Mouse (Mus musculus): Measurements from ENCODE around the gene Ndufv2.
A peak's percentile ranks its signal among the peaks of the same experiment; 100 is the strongest.
"Not testable (repeated sequence)": the region's sequence is repeated elsewhere in the genome, so short reads cannot be mapped to it uniquely, and the experiment has no call there.

Gene Ndufv2

GRCm38 (mm10) chr17:66085038-66085437 is 16.3 kb downstream of the Ndufv2 start:
- DNase-seq (ENCODE audit: low spot score): no peak

GRCm38 (mm10) chr17:66084486-66084885 is 16.9 kb downstream of the Ndufv2 start:
- DNase-seq (ENCODE audit: low spot score): no peak

- DNase-seq (ENCODE audit: low spot score): no peak
These were observed 23.9 kb downstream of the Ndufv2 start for GRCm38 (mm10) chr17:66077437-66077850.

GRCm38 (mm10) chr17:66076934-66077333 is 24.4 kb downstream of the Ndufv2 start, which contains the start of gene Ankrd12:
TSS of gene Ankrd12 (minus strand) at chr17:66077089.
- DNase-seq (ENCODE audit: low spot score): peak; percentile 89

GRCm38 (mm10) chr17:66076174-66076927 is 25.0 kb downstream of the Ndufv2 start:
- DNase-seq (ENCODE audit: low spot score): no peak

- no peak for DNase-seq (ENCODE audit: low spot score)
These were observed 25.6 kb downstream of the Ndufv2 start for GRCm38 (mm10) chr17:66075827-66076173.

GRCm38 (mm10) chr17:66073971-66074370 is 27.4 kb downstream of the Ndufv2 start:
- DNase-seq (ENCODE audit: low spot score): no peak

- not testable (repeated sequence) for DNase-seq (ENCODE audit: low spot score)
These were observed 32.3 kb downstream of the Ndufv2 start for GRCm38 (mm10) chr17:66069036-66069435.

- DNase-seq (ENCODE audit: low spot score): no peak
These were observed 36.2 kb downstream of the Ndufv2 start for GRCm38 (mm10) chr17:66065115-66065514.

GRCm38 (mm10) chr17:66061241-66061938 is 40.0 kb downstream of the Ndufv2 start:
- DNase-seq (ENCODE audit: low spot score): no peak

- DNase-seq (ENCODE audit: low spot score): no peak
These were observed 43.2 kb downstream of the Ndufv2 start for GRCm38 (mm10) chr17:66058160-66058559.

GRCm38 (mm10) chr17:66057145-66057544 is 44.2 kb downstream of the Ndufv2 start:
- no peak for DNase-seq (ENCODE audit: low spot score)

- no peak for DNase-seq (ENCODE audit: low spot score)
These were observed 48.0 kb downstream of the Ndufv2 start for GRCm38 (mm10) chr17:66053349-66053748.

- no peak for DNase-seq (ENCODE audit: low spot score)
These were observed 52.6 kb downstream of the Ndufv2 start for GRCm38 (mm10) chr17:66048795-66049194.

GRCm38 (mm10) chr17:66048199-66048598 is 53.2 kb downstream of the Ndufv2 start:
- DNase-seq (ENCODE audit: low spot score): no peak

- DNase-seq (ENCODE audit: low spot score): not testable (repeated sequence)
These were observed 57.7 kb downstream of the Ndufv2 start for GRCm38 (mm10) chr17:66043679-66044078.

- DNase-seq (ENCODE audit: low spot score): no peak
These were observed 60.3 kb downstream of the Ndufv2 start for GRCm38 (mm10) chr17:66041020-66041419.

- no peak for DNase-seq (ENCODE audit: low spot score)
These were observed 68.1 kb downstream of the Ndufv2 start for GRCm38 (mm10) chr17:66033239-66033638.

- no peak for DNase-seq (ENCODE audit: low spot score)
These were observed 69.4 kb downstream of the Ndufv2 start for GRCm38 (mm10) chr17:66031991-66032390.

Data from layer of hippocampus, adult 9-10 months (tissue).